Mouse (Mus musculus) myocyte (in vitro differentiated cells): ENCODE data around the gene Med29.

Source experiments
- E2F4 ChIP-seq: IDR thresholded peaks from one replicate; pipeline ENCODE4 v1.6.1; 2011; ENCODE audit warnings: mild to moderate bottlenecking, control low read depth, moderate library complexity; ENCODE audit not compliant: insufficient read depth
- MYOD1 ChIP-seq, 3 experiments: IDR thresholded peaks; one replicate each; pipeline ENCODE4 v1.6.1; 2011; ENCODE audit warnings: control low read depth in 2 of 3, low read depth in 2 of 3, mild to moderate bottlenecking in 2 of 3, moderate library complexity in 1 of 3; ENCODE audit not compliant: insufficient read length in 2 of 3, control insufficient read depth in 1 of 3
- MYOG ChIP-seq, 3 experiments: IDR thresholded peaks; one replicate each; pipeline ENCODE4 v1.6.1; 2011; ENCODE audit warnings: control low read depth in 2 of 3, low read depth in 2 of 3, mild to moderate bottlenecking in 2 of 3; ENCODE audit not compliant: insufficient read length in 2 of 3, control insufficient read depth in 1 of 3, insufficient read depth in 1 of 3
- POLR2A ChIP-seq: IDR thresholded peaks from one replicate; pipeline ENCODE4 v1.6.1; 2011; ENCODE audit warnings: low read depth, mild to moderate bottlenecking, control low read depth, moderate library complexity; ENCODE audit not compliant: insufficient read length
- USF1 ChIP-seq: IDR thresholded peaks from one replicate; pipeline ENCODE4 v1.6.1; 2011; ENCODE audit warnings: low read depth, mild to moderate bottlenecking, control low read depth, moderate library complexity

DNA sequence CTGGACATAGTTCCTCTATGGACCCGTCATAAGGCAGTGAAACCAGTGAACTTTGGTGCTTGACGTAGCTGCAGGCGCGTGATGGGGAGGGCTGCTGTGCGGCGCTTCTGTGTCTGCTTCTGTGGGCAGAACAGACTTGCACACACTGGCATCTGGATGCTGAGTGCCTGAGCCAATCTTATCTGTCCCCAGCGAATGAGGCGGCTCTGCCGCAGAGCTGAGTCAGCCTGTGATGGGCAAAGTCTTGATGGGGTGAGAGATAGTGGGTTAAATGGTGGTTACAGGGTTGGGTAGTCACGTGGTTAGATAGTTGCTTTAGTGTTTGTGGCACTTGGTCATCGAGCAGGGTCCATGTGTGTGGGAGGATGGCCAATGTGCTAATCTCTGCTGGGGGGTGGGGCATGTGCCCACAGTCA, 9.5 kb downstream of the Med29 start:
- TF ChIP-seq POLR2A (peak; percentile 12), MYOG (IDR thresholded peaks at IDR 0.05; ENCODE audit: control insufficient read depth in 1 of 3, insufficient read depth in 1 of 3, insufficient read length in 2 of 3, low read depth in 2 of 3) (peak in 2 of 3 experiments; percentile 27 to 66), MYOD1 (IDR thresholded peaks at IDR 0.05; ENCODE audit: control insufficient read depth in 1 of 3, insufficient read length in 2 of 3, low read depth in 2 of 3) (peak in 2 of 3 experiments; percentile 1 to 3), E2F4 (no peak), USF1 (peak; percentile 75)
